Mouse (Mus musculus): ENCODE measurements around the gene Nacad. TPM values are rescaled to one million over a fixed set of nuclear protein-coding genes. Genes with fewer than 3 reads are reported as not detected.

Gene Nacad
- polyA plus RNA-seq, 1 experiment from 2014 or later, result 103 TPM

DNA sequence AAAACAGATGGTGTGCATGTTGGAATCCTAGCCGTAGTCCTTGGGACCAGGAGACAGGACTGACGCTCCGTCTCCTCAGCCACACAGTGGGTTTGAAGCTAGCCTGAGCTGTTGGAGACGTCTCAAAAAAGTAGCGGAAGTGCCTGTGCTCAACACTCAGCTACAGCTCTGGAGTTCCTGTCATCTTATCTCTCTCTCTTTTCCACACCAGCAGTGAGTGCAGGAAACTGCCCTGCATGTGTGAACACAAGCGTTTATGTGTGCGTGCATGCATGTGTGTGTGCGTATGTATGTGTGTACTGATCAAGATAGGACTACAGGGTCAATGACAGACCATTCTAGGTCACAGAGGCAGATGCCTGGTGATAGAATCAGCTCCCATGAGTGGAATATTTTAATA lies 37.9 kb downstream of the Nacad start:
- Histone ChIP-seq H3K4me3 (no peak overlapping the region), H3K9ac (no peak overlapping the region), H3K36me3 (replicated peaks) (no peaks in the 10 kb centered on the region), H3K9me3 (no peaks in the 10 kb centered on the region), H3K4me2 (no peak overlapping the region), H3K4me1 (peaks cover 23% of the 10 kb centered on the region), H3K27me3 (replicated peaks) (no peaks in the 10 kb centered on the region), H3K27ac (0 out of 2 replicates have a peak overlapping the region, but pooled peaks have one; percentile 71)
- no peak for ATAC-seq (replicated peaks)
- 86% methylated on average over 8 of the region's 8 CpGs for WGBS

- no peak overlapping the region for H3K9ac ChIP-seq
- H3K36me3 ChIP-seq (replicated peaks), result no peaks in the 10 kb centered on the region
- ATAC-seq (replicated peaks), result no peak
- peaks cover 23% of the 10 kb centered on the region for H3K4me1 ChIP-seq
- no peak overlapping the region for H3K4me3 ChIP-seq
- H3K4me2 ChIP-seq, result no peak overlapping the region
- 93% methylated on average over 4 of the region's 4 CpGs for WGBS
- H3K27me3 ChIP-seq (replicated peaks), result no peaks in the 10 kb centered on the region
- no peak overlapping the region for H3K27ac ChIP-seq
- no peaks in the 10 kb centered on the region for H3K9me3 ChIP-seq
These were observed 39.4 kb downstream of the Nacad start for GRCm38 (mm10) chr11:6566496-6566895.

GRCm38 (mm10) chr11:6563201-6563600 lies 42.7 kb downstream of the Nacad start:
- no peak for ATAC-seq (replicated peaks)
- Histone ChIP-seq H3K27ac (no peak overlapping the region), H3K36me3 (replicated peaks) (no peaks in the 10 kb centered on the region), H3K9ac (no peak overlapping the region), H3K4me3 (no peak overlapping the region), H3K9me3 (no peaks in the 10 kb centered on the region), H3K27me3 (replicated peaks) (no peaks in the 10 kb centered on the region), H3K4me1 (peaks cover 4% of the 10 kb centered on the region; the same call in 1 of the 2 replicates), H3K4me2 (no peak overlapping the region)
- 98% methylated on average over 4 of the region's 4 CpGs for WGBS

DNA sequence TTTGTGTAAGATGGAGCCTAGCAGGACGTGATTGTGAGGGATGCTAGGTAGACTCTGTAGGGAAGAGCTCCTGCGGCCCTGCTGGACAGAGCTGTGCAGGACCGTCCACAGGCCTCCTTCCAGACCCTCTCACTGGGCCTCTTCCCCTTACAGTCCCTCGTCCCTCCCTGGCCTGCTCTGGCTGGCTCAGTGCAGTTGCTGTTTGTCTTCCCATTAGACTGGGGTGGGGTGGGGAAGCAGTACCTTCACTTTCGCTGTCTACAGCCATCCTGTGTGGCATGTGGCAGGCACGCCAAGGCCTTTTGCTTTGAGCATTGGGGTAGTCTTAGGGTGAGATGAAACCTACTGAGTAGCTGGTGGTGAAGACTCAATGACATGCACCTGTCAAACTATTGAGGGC lies 43.5 kb downstream of the Nacad start:
- Histone ChIP-seq H3K36me3 (replicated peaks) (no peaks in the 10 kb centered on the region), H3K4me2 (no peak overlapping the region), H3K4me1 (no peaks in the 10 kb centered on the region), H3K4me3 (no peak overlapping the region), H3K9ac (no peak overlapping the region), H3K27me3 (replicated peaks) (no peaks in the 10 kb centered on the region), H3K27ac (no peak overlapping the region), H3K9me3 (no peaks in the 10 kb centered on the region)
- ATAC-seq (replicated peaks), result no peak
- 88% methylated on average over 6 of the region's 6 CpGs for WGBS

- Histone ChIP-seq H3K36me3 (replicated peaks) (0 out of 2 replicates have a peak, but pooled peaks cover 3% of the 10 kb centered on the region), H3K9ac (no peak overlapping the region), H3K27ac (no peak overlapping the region), H3K27me3 (replicated peaks) (no peaks in the 10 kb centered on the region), H3K4me1 (no peaks in the 10 kb centered on the region), H3K9me3 (no peaks in the 10 kb centered on the region), H3K4me2 (no peak overlapping the region), H3K4me3 (no peak overlapping the region)
- WGBS, result 85% methylated on average over 4 of the region's 4 CpGs
- no peak for ATAC-seq (replicated peaks)
These were observed 44.4 kb downstream of the Nacad start for GRCm38 (mm10) chr11:6561474-6561873.

DNA sequence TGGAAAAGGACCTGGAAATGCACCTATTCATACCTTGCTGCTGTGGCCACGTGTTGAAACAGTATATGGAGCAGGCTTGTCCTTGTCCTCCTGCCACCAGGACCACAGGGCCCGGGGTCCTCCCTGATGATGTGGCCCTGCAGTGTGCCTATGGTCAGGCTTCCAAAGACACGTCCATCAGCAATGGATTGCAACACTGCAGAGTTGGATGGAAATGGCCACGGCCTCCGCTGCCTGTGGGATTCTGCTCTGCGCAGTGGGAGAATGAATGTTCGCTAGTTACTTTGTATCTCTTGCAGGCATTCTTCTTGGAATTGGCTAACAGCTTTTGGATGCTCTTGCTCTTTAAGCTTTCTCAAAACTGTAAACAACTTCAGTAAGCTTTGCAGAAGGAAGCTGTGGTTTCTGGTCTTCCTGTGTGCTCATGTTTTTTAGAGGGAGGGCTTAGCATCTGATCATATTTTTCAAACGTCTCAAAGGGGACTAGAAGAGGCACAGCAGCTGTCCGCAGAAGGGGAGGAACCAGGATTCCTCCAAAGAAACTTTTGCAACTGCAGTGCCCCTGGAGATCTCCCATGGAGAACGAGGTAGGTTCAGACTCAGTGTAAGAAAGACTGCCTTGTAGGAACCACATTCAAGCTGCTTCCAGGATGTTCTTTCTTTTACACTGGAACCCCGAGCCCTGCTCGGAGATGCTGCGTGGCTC lies 45.0 kb downstream of the Nacad start:
- no peak for ATAC-seq (replicated peaks)
- H3K27ac ChIP-seq, result no peak overlapping the region

GRCm38 (mm10) chr11:6559996-6560395 lies 45.9 kb downstream of the Nacad start:
- Histone ChIP-seq H3K4me2 (no peak overlapping the region), H3K4me3 (no peak overlapping the region), H3K27me3 (replicated peaks) (no peaks in the 10 kb centered on the region), H3K27ac (no peak overlapping the region), H3K36me3 (replicated peaks) (0 out of 2 replicates have a peak, but pooled peaks cover 3% of the 10 kb centered on the region), H3K4me1 (no peaks in the 10 kb centered on the region), H3K9me3 (no peaks in the 10 kb centered on the region), H3K9ac (no peak overlapping the region)
- no peak for ATAC-seq (replicated peaks)
- WGBS, result 89% methylated on average over 2 of the region's 2 CpGs

More for the DNA sequence above, 45.0 kb downstream of the Nacad start:
- H3K4me2 ChIP-seq, result no peak overlapping the region
- 91% methylated on average over 13 of the region's 13 CpGs for WGBS
- H3K4me1 ChIP-seq, result no peaks in the 10 kb centered on the region
- H3K4me3 ChIP-seq, result no peak overlapping the region
- H3K9me3 ChIP-seq, result no peaks in the 10 kb centered on the region
- H3K9ac ChIP-seq, result no peak overlapping the region
- H3K36me3 ChIP-seq (replicated peaks), result 0 out of 2 replicates have a peak, but pooled peaks cover 3% of the 10 kb centered on the region
- H3K27me3 ChIP-seq (replicated peaks), result no peaks in the 10 kb centered on the region

GRCm38 (mm10) chr11:6558234-6558633 lies 47.6 kb downstream of the Nacad start:
- Histone ChIP-seq H3K4me1 (0 out of 2 replicates have a peak, but pooled peaks cover 5% of the 10 kb centered on the region), H3K9me3 (no peaks in the 10 kb centered on the region), H3K4me2 (no peak overlapping the region), H3K27me3 (replicated peaks) (no peaks in the 10 kb centered on the region), H3K9ac (no peak overlapping the region), H3K4me3 (no peak overlapping the region), H3K27ac (no peak overlapping the region), H3K36me3 (replicated peaks) (0 out of 2 replicates have a peak, but pooled peaks cover 3% of the 10 kb centered on the region)
- ATAC-seq (replicated peaks), result no peak
- WGBS, result 90% methylated on average over 3 of the region's 3 CpGs

DNA sequence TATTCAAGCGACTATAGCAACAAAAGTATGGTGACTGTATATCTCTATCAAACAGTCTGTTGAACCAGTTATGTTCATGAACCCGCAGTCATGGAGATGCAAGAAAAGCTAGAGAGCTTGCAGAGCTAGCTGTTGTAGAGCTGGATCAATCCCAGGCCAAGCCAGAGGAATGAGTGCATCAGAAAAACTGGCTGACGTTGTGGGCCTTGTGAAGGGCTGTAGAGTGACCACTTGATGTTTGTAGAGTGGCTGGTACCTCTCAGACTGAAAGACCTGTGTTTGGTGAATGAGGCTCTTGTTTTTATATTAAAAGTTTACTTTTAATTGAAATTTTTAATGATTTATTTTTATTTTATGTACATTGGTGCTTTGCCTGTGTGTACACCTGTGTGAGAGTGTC lies 55.7 kb downstream of the Nacad start:
- Histone ChIP-seq H3K36me3 (replicated peaks) (no peaks in the 10 kb centered on the region), H3K9ac (no peak overlapping the region), H3K4me3 (no peak overlapping the region), H3K27me3 (replicated peaks) (no peaks in the 10 kb centered on the region), H3K4me1 (peaks cover 23% of the 10 kb centered on the region), H3K9me3 (no peaks in the 10 kb centered on the region), H3K27ac (no peak overlapping the region), H3K4me2 (no peak overlapping the region)
- 89% methylated on average over 3 of the region's 3 CpGs for WGBS
- no peak for ATAC-seq (replicated peaks)

DNA sequence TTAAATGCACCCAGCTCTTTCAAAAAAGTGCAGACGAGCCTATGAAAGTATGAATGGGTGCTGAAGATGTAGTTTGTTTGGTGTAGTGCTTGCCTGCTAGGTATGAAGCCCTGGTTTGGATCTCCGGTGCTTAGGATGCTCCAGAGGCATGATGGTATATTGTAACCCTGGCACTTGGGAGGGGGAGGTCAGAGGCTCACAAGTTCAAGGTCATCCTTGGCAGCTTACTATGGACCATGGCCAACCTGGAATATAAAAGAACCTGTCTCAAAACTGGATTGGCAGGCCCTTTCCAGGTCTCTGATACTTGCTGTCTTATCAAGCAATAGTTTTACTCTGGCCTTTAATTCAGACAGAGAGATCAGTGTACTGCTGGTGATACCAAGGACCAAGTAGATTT lies 56.1 kb downstream of the Nacad start:
- Histone ChIP-seq H3K9me3 (no peaks in the 10 kb centered on the region), H3K27ac (no peak overlapping the region), H3K9ac (no peak overlapping the region), H3K36me3 (replicated peaks) (no peaks in the 10 kb centered on the region), H3K4me1 (peaks cover 22% of the 10 kb centered on the region), H3K27me3 (replicated peaks) (no peaks in the 10 kb centered on the region), H3K4me3 (no peak overlapping the region), H3K4me2 (no peak overlapping the region)
- WGBS, result 92% methylated on average over 2 of the region's 2 CpGs
- ATAC-seq (replicated peaks), result no peak

Other genes starting within 250 kb of the Nacad start
- gene Zmiz2, start 217.0 kb downstream of the Nacad start, polyA plus RNA-seq (2015; fragmentation: Nextera tagmentation; extraction: Ambion mirVana), result 39.0 and 41.0 TPM in 2 replicates
- 3,416 and 3,418 TPM in 2 replicates for gene Ppia, start 190.6 kb downstream of the Nacad start, polyA plus RNA-seq (2015; fragmentation: Nextera tagmentation; extraction: Ambion mirVana)
- gene H2afv, start 161.6 kb downstream of the Nacad start, polyA plus RNA-seq (2015; fragmentation: Nextera tagmentation; extraction: Ambion mirVana), result 250 and 290 TPM in 2 replicates
- gene Purb, start 130.1 kb downstream of the Nacad start, polyA plus RNA-seq (2015; fragmentation: Nextera tagmentation; extraction: Ambion mirVana), result 11.3 and 11.4 TPM in 2 replicates
- 0.23 and 0.54 TPM in 2 replicates for gene Myo1g, start 85.1 kb downstream of the Nacad start, polyA plus RNA-seq (2015; fragmentation: Nextera tagmentation; extraction: Ambion mirVana)
- gene Ccm2, start 59.2 kb downstream of the Nacad start, polyA plus RNA-seq (2015; fragmentation: Nextera tagmentation; extraction: Ambion mirVana), result 90.5 and 96.6 TPM in 2 replicates
- 33.3 TPM in 2 replicates for gene Tbrg4, start 20.0 kb upstream of the Nacad start, polyA plus RNA-seq (2015; fragmentation: Nextera tagmentation; extraction: Ambion mirVana)
- gene Wap, start 32.6 kb upstream of the Nacad start, polyA plus RNA-seq (2015; fragmentation: Nextera tagmentation; extraction: Ambion mirVana), result not detected in 2 replicates
- 10.2 and 12.0 TPM in 2 replicates for gene Ramp3, start 52.5 kb upstream of the Nacad start, polyA plus RNA-seq (2015; fragmentation: Nextera tagmentation; extraction: Ambion mirVana)
- gene Gm11983, start 231.6 kb upstream of the Nacad start, polyA plus RNA-seq (2015; fragmentation: Nextera tagmentation; extraction: Ambion mirVana), result not detected in 2 replicates

Measured in midbrain, embryonic 15.5 days (tissue).